Mouse (Mus musculus): ENCODE measurements at regions not wholly inside any gene's neighbourhood (a gene's known extent, or its start where the extent isn't known, plus 50 kb on each side); places are given as distances from the start of the nearest gene placed in this dataset.

GRCm38 (mm10) chr11:31464844-31465243 is 95.0 kb upstream of the Stc2 start:
- Histone ChIP-seq H3K9ac (ENCODE audit: low read depth, low read length) (no peak overlapping the region), H3K4me3 (no peak overlapping the region), H3K79me2 (replicated peaks; ENCODE audit: control insufficient read depth, insufficient read depth, low read length) (no peaks in the 10 kb centered on the region), H3K36me3 (ENCODE audit: control insufficient read depth, insufficient read depth, low read length) (peaks cover 3% of the 10 kb centered on the region; the same call in 1 of the 2 replicates), H3K27me3 (ENCODE audit: control insufficient read depth, insufficient read depth, low read length) (no peaks in the 10 kb centered on the region), H3K27ac (no peak overlapping the region), H3K4me1 (ENCODE audit: control insufficient read depth, insufficient read depth, low read length) (peaks cover 4% of the 10 kb centered on the region)
- 82% methylated on average over 1 of the region's 1 CpGs for WGBS
- DNase-seq: peak; percentile 32 to 38
- intact Hi-C loops (cut with DNase I): loop anchor here (5.0 kb wide), 1 partner anchor 142 kb away; no protein-coding TSS in a partner anchor
- peak; percentile 77; the same call in 1 of the 2 replicates for TF ChIP-seq EP300 (IDR thresholded peaks at IDR 0.05; ENCODE audit: insufficient read depth, low read depth, low read length)
- TF ChIP-seq POLR2A (IDR thresholded peaks at IDR 0.05; ENCODE audit: insufficient read depth, low read depth, low read length): no peak

GRCm38 (mm10) chr11:31462440-31462839 is 92.6 kb upstream of the Stc2 start:
- H3K4me3 ChIP-seq: no peak overlapping the region
- no peak overlapping the region for H3K9ac ChIP-seq (ENCODE audit: low read depth, low read length)
- H3K36me3 ChIP-seq (ENCODE audit: control insufficient read depth, insufficient read depth, low read length): peaks cover 3% of the 10 kb centered on the region; the same call in 1 of the 2 replicates
- TF ChIP-seq CTCF (IDR thresholded peaks at IDR 0.05): no peak
- no peak for TF ChIP-seq EP300 (IDR thresholded peaks at IDR 0.05; ENCODE audit: insufficient read depth, low read depth, low read length)
- no peak for TF ChIP-seq POLR2A (IDR thresholded peaks at IDR 0.05; ENCODE audit: insufficient read depth, low read depth, low read length)
- no peak for DNase-seq
- H3K4me1 ChIP-seq (ENCODE audit: control insufficient read depth, insufficient read depth, low read length): peaks cover 4% of the 10 kb centered on the region
- no peaks in the 10 kb centered on the region for H3K79me2 ChIP-seq (replicated peaks; ENCODE audit: control insufficient read depth, insufficient read depth, low read length)
- H3K27ac ChIP-seq: no peak overlapping the region
- intact Hi-C loops (cut with DNase I): loop anchor here (2.0 to 5.0 kb wide), 2 partner anchors 102 to 145 kb away; no protein-coding TSS in a partner anchor
- no peaks in the 10 kb centered on the region for H3K27me3 ChIP-seq (ENCODE audit: control insufficient read depth, insufficient read depth, low read length)

- TF ChIP-seq POLR2A (IDR thresholded peaks at IDR 0.05; ENCODE audit: insufficient read depth, low read depth, low read length) (no peak), CTCF (IDR thresholded peaks at IDR 0.05) (no peak), EP300 (IDR thresholded peaks at IDR 0.05; ENCODE audit: insufficient read depth, low read depth, low read length) (no peak)
- Histone ChIP-seq H3K79me2 (replicated peaks; ENCODE audit: control insufficient read depth, insufficient read depth, low read length) (no peaks in the 10 kb centered on the region), H3K4me1 (ENCODE audit: control insufficient read depth, insufficient read depth, low read length) (peaks cover 4% of the 10 kb centered on the region), H3K9ac (ENCODE audit: low read depth, low read length) (no peak overlapping the region), H3K36me3 (ENCODE audit: control insufficient read depth, insufficient read depth, low read length) (peaks cover 3% of the 10 kb centered on the region; the same call in 1 of the 2 replicates), H3K27me3 (ENCODE audit: control insufficient read depth, insufficient read depth, low read length) (no peaks in the 10 kb centered on the region), H3K27ac (no peak overlapping the region), H3K4me3 (no peak overlapping the region)
- no peak for DNase-seq
- WGBS: 48% methylated on average over 4 of the region's 4 CpGs
- intact Hi-C loops (cut with DNase I): loop anchor here (2.0 to 5.0 kb wide), 2 partner anchors 103 to 145 kb away; no protein-coding TSS in a partner anchor
Measured at GRCm38 (mm10) chr11:31461824-31462223, 92.0 kb upstream of the Stc2 start.

DNA sequence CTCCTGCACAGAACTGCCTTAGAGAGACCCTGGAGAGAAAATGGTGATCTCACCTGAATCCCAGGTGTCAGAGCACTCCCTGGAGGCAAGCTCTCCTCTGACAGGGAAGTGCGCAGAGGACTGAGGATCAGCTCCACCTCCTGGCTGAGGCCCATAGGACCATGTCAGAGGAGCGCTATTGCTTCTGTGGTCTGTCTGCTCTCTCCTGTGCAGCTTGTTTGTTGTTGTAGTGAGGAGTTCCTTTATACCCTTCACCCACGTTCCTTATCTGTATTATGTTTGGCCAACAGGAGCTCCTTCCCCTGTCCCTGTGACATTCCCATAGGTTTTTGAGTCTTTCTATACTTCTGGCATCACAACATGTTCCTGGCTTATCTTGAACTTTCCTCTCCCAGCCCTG is 91.5 kb upstream of the Stc2 start:
- Histone ChIP-seq H3K27ac (no peak overlapping the region), H3K27me3 (ENCODE audit: control insufficient read depth, insufficient read depth, low read length) (no peaks in the 10 kb centered on the region), H3K4me3 (no peak overlapping the region), H3K9ac (ENCODE audit: low read depth, low read length) (no peak overlapping the region), H3K36me3 (ENCODE audit: control insufficient read depth, insufficient read depth, low read length) (peaks cover 3% of the 10 kb centered on the region; the same call in 1 of the 2 replicates), H3K79me2 (replicated peaks; ENCODE audit: control insufficient read depth, insufficient read depth, low read length) (no peaks in the 10 kb centered on the region), H3K4me1 (ENCODE audit: control insufficient read depth, insufficient read depth, low read length) (peaks cover 4% of the 10 kb centered on the region)
- intact Hi-C loops (cut with DNase I): loop anchor here (5.0 kb wide), 1 partner anchor 146 kb away; no protein-coding TSS in a partner anchor
- DNase-seq: no peak
- TF ChIP-seq CTCF (IDR thresholded peaks at IDR 0.05): no peak
- TF ChIP-seq EP300 (IDR thresholded peaks at IDR 0.05; ENCODE audit: insufficient read depth, low read depth, low read length): no peak
- TF ChIP-seq POLR2A (IDR thresholded peaks at IDR 0.05; ENCODE audit: insufficient read depth, low read depth, low read length): no peak
- 34% methylated on average over 3 of the region's 3 CpGs for WGBS

DNA sequence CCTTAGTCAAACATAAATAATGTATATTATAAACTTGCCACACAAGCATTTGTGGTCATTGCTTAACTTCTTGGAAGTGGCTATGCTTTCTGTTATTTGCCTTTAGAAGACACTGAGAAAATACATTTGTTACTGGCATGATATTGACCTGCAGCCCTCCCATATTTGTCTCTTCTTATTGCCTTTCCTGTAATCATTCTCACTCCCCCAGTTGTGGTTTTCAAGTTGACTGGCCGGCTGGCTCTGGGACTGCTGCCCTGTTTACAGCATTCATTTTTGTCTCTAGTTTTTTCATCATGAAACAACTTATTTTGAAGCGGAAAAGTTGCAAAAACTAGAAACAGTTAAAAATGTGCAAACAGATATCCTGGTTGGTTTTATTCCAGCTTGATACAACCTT is 57.5 kb upstream of the Stc2 start:
- H3K79me2 ChIP-seq (replicated peaks; ENCODE audit: control insufficient read depth, insufficient read depth, low read length): no peaks in the 10 kb centered on the region
- no peaks in the 10 kb centered on the region for H3K4me1 ChIP-seq (ENCODE audit: control insufficient read depth, insufficient read depth, low read length)
- intact Hi-C loops (cut with DNase I): no loop called here
- no peaks in the 10 kb centered on the region for H3K27me3 ChIP-seq (ENCODE audit: control insufficient read depth, insufficient read depth, low read length)
- no peaks in the 10 kb centered on the region for H3K36me3 ChIP-seq (ENCODE audit: control insufficient read depth, insufficient read depth, low read length)
- no peak overlapping the region for H3K4me3 ChIP-seq
- no peak overlapping the region for H3K9ac ChIP-seq (ENCODE audit: low read depth, low read length)
- H3K27ac ChIP-seq: no peak overlapping the region
- 82% methylated on average over 2 of the region's 2 CpGs for WGBS
- TF ChIP-seq POLR2A (IDR thresholded peaks at IDR 0.05; ENCODE audit: insufficient read depth, low read depth, low read length) (no peak), CTCF (IDR thresholded peaks at IDR 0.05) (no peak), EP300 (IDR thresholded peaks at IDR 0.05; ENCODE audit: insufficient read depth, low read depth, low read length) (no peak)
- no peak for DNase-seq
